Mouse (Mus musculus): ENCODE results near the gene Prkcq. TPM values are rescaled to one million over a fixed set of nuclear protein-coding genes. Genes with fewer than 3 reads are reported as not detected.
A peak's percentile ranks its signal among the peaks of the same experiment; 100 is the strongest.

Prkcq gene
- polyA plus RNA-seq, 1 experiment from 2014 or later: 2.7 TPM

- ATAC-seq: no peak
- Histone ChIP-seq H3K9me3 (no peaks in the 10 kb centered on the region), H3K4me1 (replicated peaks) (no peaks in the 10 kb centered on the region), H3K9ac (replicated peaks) (no peak overlapping the region), H3K4me2 (replicated peaks) (no peak overlapping the region), H3K4me3 (replicated peaks) (no peak overlapping the region), H3K27me3 (no peaks in the 10 kb centered on the region), H3K36me3 (no peaks in the 10 kb centered on the region), H3K27ac (no peak overlapping the region)
- WGBS: 72% methylated on average over 3 of the region's 3 CpGs
Observed at GRCm38 (mm10) chr2:11162701-11163100, 9.2 kb upstream of the Prkcq start.

DNA sequence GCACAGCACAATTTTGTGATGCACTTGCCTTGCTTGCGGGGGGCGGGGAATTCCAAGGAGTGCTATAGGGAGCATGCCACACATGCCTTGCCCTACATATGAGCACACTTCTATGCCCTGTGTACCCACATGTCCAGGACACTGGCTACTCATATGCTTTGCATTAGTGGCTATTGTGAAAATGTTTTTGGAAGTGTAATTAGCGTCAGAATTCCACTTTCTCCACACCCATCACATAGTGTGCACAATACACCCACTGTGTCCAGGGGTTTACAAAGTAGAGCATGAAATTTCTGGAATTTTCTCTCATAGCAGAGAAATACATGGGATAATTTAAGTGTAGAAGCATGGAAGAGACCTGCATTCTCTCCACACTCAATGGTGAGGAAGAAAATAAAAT, 7.7 kb upstream of the Prkcq start:
- H3K27me3 ChIP-seq: no peaks in the 10 kb centered on the region
- 86% methylated on average over 3 of the region's 3 CpGs for WGBS
- H3K27ac ChIP-seq: no peak overlapping the region
- no peaks in the 10 kb centered on the region for H3K4me1 ChIP-seq (replicated peaks)
- no peaks in the 10 kb centered on the region for H3K9me3 ChIP-seq
- no peak for ATAC-seq
- no peak overlapping the region for H3K4me3 ChIP-seq (replicated peaks)
- no peak overlapping the region for H3K4me2 ChIP-seq (replicated peaks)
- no peaks in the 10 kb centered on the region for H3K36me3 ChIP-seq
- no peak overlapping the region for H3K9ac ChIP-seq (replicated peaks)

GRCm38 (mm10) chr2:11169721-11170335, 2.1 kb upstream of the Prkcq start:
- ATAC-seq: no peak

DNA sequence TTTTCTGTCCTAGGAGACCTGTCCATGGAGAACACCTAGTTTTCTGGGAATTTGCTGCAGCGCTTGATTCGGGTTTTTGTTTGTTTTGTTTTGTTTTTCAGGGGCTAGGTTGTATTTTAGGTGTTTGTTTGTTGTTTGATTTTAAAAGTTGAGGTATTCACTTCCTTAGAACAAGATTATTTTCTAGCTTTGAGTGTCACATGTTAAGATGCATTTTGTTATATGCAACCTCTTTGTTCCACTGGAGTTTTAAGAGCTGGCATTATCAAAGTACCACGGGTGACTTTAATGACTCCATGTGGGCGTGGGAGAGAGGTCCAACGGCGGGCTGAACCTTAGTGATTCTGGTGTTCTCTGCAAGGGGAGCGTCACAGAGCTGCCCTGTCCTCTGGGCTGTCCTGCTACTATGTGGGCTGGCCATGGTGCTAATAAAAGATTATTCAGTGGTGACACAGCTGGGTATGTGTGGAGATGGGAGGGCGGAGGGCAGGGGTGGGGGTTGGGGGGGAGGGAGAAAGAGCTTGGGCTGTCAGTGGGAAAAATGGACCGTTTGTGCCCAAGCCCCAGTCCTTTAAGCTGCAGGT, 1.0 kb downstream of the Prkcq start:
- peaks cover 35% of the 10 kb centered on the region for H3K27me3 ChIP-seq
- H3K4me1 ChIP-seq (replicated peaks): peaks cover 18% of the 10 kb centered on the region
- H3K27ac ChIP-seq: no peak overlapping the region

More at GRCm38 (mm10) chr2:11169721-11170335, 2.1 kb upstream of the Prkcq start:
- Histone ChIP-seq H3K4me3 (replicated peaks) (no peak overlapping the region), H3K27me3 (peaks cover 30% of the 10 kb centered on the region), H3K9ac (replicated peaks) (no peak overlapping the region), H3K4me2 (replicated peaks) (no peak overlapping the region), H3K9me3 (no peaks in the 10 kb centered on the region), H3K27ac (no peak overlapping the region), H3K36me3 (no peaks in the 10 kb centered on the region), H3K4me1 (replicated peaks) (peaks cover 18% of the 10 kb centered on the region)
- WGBS: 76% methylated on average over 6 of the region's 6 CpGs

DNA sequence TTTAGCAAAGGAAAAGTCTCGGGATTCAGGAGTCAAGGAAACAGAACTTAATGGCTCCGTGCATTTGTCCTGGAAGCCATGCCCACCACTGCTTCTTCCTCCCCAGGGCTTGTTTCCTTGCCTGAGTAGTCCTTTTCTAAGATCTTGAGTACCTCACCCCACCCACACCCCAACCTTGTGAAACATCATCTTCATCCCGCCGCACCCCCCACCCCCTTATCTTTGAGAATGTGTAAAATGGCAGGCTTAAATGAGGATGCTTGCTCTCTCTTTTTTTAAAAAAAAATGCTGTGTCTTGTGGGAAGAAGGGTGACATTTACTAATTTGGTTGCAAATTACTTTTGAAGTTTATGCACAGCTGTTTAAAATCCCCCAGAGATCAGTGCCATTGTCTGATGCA, 1.6 kb downstream of the Prkcq start:
- ATAC-seq: no peak
- Histone ChIP-seq H3K9ac (replicated peaks) (no peak overlapping the region), H3K4me1 (replicated peaks) (peaks cover 18% of the 10 kb centered on the region), H3K9me3 (no peaks in the 10 kb centered on the region), H3K27ac (no peak overlapping the region), H3K4me2 (replicated peaks) (peak overlapping the region; percentile 82), H3K4me3 (replicated peaks) (0 out of 2 replicates have a peak overlapping the region, but pooled peaks have one; percentile 48), H3K36me3 (no peaks in the 10 kb centered on the region), H3K27me3 (peaks cover 35% of the 10 kb centered on the region)
- WGBS: 36% methylated on average over 4 of the region's 4 CpGs

More for the DNA sequence above, 1.0 kb downstream of the Prkcq start:
- ATAC-seq: no peak; the same call in 1 of the 2 replicates
- H3K4me2 ChIP-seq (replicated peaks): peak overlapping the region; percentile 82
- 9% methylated on average over 9 of the region's 9 CpGs for WGBS
- no peak overlapping the region for H3K9ac ChIP-seq (replicated peaks)
- H3K4me3 ChIP-seq (replicated peaks): peak overlapping the region; percentile 48
- no peaks in the 10 kb centered on the region for H3K9me3 ChIP-seq
- no peaks in the 10 kb centered on the region for H3K36me3 ChIP-seq

GRCm38 (mm10) chr2:11174101-11174500, 2.2 kb downstream of the Prkcq start:
- H3K4me1 ChIP-seq (replicated peaks): peaks cover 18% of the 10 kb centered on the region
- H3K9me3 ChIP-seq: no peaks in the 10 kb centered on the region
- H3K4me3 ChIP-seq (replicated peaks): no peak overlapping the region
- WGBS: 78% methylated on average over 4 of the region's 4 CpGs
- H3K27me3 ChIP-seq: peaks cover 35% of the 10 kb centered on the region
- no peak overlapping the region for H3K4me2 ChIP-seq (replicated peaks)
- no peak overlapping the region for H3K9ac ChIP-seq (replicated peaks)
- H3K36me3 ChIP-seq: no peaks in the 10 kb centered on the region
- ATAC-seq: peak; percentile 35; the same call in 1 of the 2 replicates
- H3K27ac ChIP-seq: no peak overlapping the region

GRCm38 (mm10) chr2:11177880-11178279, 6.0 kb downstream of the Prkcq start:
- H3K9me3 ChIP-seq: no peaks in the 10 kb centered on the region
- no peak overlapping the region for H3K4me3 ChIP-seq (replicated peaks)
- H3K4me2 ChIP-seq (replicated peaks): no peak overlapping the region
- H3K9ac ChIP-seq (replicated peaks): no peak overlapping the region
- WGBS: 95% methylated on average over 12 of the region's 12 CpGs
- H3K27ac ChIP-seq: no peak overlapping the region
- H3K36me3 ChIP-seq: no peaks in the 10 kb centered on the region
- H3K27me3 ChIP-seq: peaks cover 21% of the 10 kb centered on the region; the same call in 1 of the 2 replicates
- H3K4me1 ChIP-seq (replicated peaks): peaks cover 7% of the 10 kb centered on the region
- ATAC-seq: no peak

GRCm38 (mm10) chr2:11181510-11181909, 9.6 kb downstream of the Prkcq start:
- Histone ChIP-seq H3K4me1 (replicated peaks) (no peaks in the 10 kb centered on the region), H3K9ac (replicated peaks) (no peak overlapping the region), H3K36me3 (no peaks in the 10 kb centered on the region), H3K4me2 (replicated peaks) (no peak overlapping the region), H3K4me3 (replicated peaks) (no peak overlapping the region), H3K27me3 (peaks cover 15% of the 10 kb centered on the region; the same call in 1 of the 2 replicates), H3K9me3 (no peaks in the 10 kb centered on the region), H3K27ac (no peak overlapping the region)
- no peak for ATAC-seq
- 83% methylated on average over 4 of the region's 4 CpGs for WGBS

- no peak overlapping the region for H3K27ac ChIP-seq
Observed at GRCm38 (mm10) chr2:11182096-11182495, 10.2 kb downstream of the Prkcq start.

GRCm38 (mm10) chr2:11183991-11184390, 12.1 kb downstream of the Prkcq start:
- Histone ChIP-seq H3K27me3 (peaks cover 25% of the 10 kb centered on the region), H3K4me2 (replicated peaks) (no peak overlapping the region), H3K36me3 (no peaks in the 10 kb centered on the region), H3K4me3 (replicated peaks) (no peak overlapping the region), H3K9ac (replicated peaks) (no peak overlapping the region), H3K4me1 (replicated peaks) (no peaks in the 10 kb centered on the region), H3K9me3 (no peaks in the 10 kb centered on the region), H3K27ac (no peak overlapping the region)
- ATAC-seq: no peak
- WGBS: 92% methylated on average over 5 of the region's 5 CpGs

More at GRCm38 (mm10) chr2:11182096-11182495, 10.2 kb downstream of the Prkcq start:
- no peak for ATAC-seq
- Histone ChIP-seq H3K4me3 (replicated peaks) (no peak overlapping the region), H3K4me2 (replicated peaks) (no peak overlapping the region), H3K27me3 (peaks cover 16% of the 10 kb centered on the region; the same call in 1 of the 2 replicates), H3K9me3 (no peaks in the 10 kb centered on the region), H3K4me1 (replicated peaks) (no peaks in the 10 kb centered on the region), H3K9ac (replicated peaks) (no peak overlapping the region), H3K36me3 (no peaks in the 10 kb centered on the region)
- WGBS: 95% methylated on average over 7 of the region's 7 CpGs

GRCm38 (mm10) chr2:11186586-11186985, 14.7 kb downstream of the Prkcq start:
- no peak overlapping the region for H3K4me2 ChIP-seq (replicated peaks)
- ATAC-seq: no peak
- 87% methylated on average over 3 of the region's 3 CpGs for WGBS

DNA sequence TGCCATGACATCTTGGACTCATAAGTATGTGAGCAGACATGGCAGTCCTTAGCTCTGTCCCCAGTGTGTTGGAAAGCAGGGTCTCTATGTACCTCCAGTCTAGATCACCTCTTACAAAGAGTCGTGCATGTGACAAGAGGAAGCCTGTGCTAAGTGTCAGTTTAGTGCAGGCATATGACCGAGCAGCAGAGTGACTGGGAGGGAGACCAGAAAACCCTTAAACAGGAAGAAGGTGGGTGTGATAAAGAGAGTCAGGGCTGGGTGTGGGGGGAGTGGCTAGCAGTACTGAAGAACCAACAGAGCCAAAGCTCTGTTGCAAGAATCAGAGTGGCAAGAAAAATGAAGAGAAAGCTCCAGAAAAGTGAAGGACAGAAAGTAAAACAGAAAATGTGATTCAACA, 15.3 kb downstream of the Prkcq start:
- H3K36me3 ChIP-seq: no peaks in the 10 kb centered on the region
- no peaks in the 10 kb centered on the region for H3K4me1 ChIP-seq (replicated peaks)
- H3K9me3 ChIP-seq: no peaks in the 10 kb centered on the region
- no peak overlapping the region for H3K4me2 ChIP-seq (replicated peaks)
- ATAC-seq: no peak
- H3K9ac ChIP-seq (replicated peaks): no peak overlapping the region
- peaks cover 21% of the 10 kb centered on the region for H3K27me3 ChIP-seq
- no peak overlapping the region for H3K27ac ChIP-seq
- H3K4me3 ChIP-seq (replicated peaks): no peak overlapping the region
- WGBS: 86% methylated on average over 2 of the region's 2 CpGs

More at GRCm38 (mm10) chr2:11186586-11186985, 14.7 kb downstream of the Prkcq start:
- Histone ChIP-seq H3K36me3 (no peaks in the 10 kb centered on the region), H3K9me3 (no peaks in the 10 kb centered on the region), H3K27me3 (peaks cover 24% of the 10 kb centered on the region), H3K4me3 (replicated peaks) (no peak overlapping the region), H3K27ac (no peak overlapping the region), H3K9ac (replicated peaks) (no peak overlapping the region), H3K4me1 (replicated peaks) (no peaks in the 10 kb centered on the region)

All from midbrain, embryonic 13.5 days (tissue).